Mouse (Mus musculus) frontal cortex, postnatal 25 days (tissue): ENCODE measurements around the gene Arf6.
"Not testable (repeated sequence)": the region's sequence is repeated elsewhere in the genome, so short reads cannot be mapped to it uniquely, and the experiment has no call there.

Experiments used
- DNase-seq, 2 experiments: peaks; one replicate each; pipeline ENCODE4 v3.0.0; 2022; ENCODE audit warnings: low spot score in 2 of 2

Arf6 gene

GRCm38 (mm10) chr12:69371854-69372671 lies at the start of gene Arf6, which contains the start of gene Gm9887:
Gene Arf6 (plus strand): TSS chr12:69372150.
Gene Gm9887 (minus strand): TSS chr12:69372458.
- peak; percentile 96 to 97 for DNase-seq

GRCm38 (mm10) chr12:69331187-69331586 lies 40.8 kb upstream of the Arf6 start:
- no peak for DNase-seq

- DNase-seq: no peak
Measured at GRCm38 (mm10) chr12:69332147-69332546, 39.8 kb upstream of the Arf6 start.

GRCm38 (mm10) chr12:69333547-69333946 lies 38.4 kb upstream of the Arf6 start:
- DNase-seq: no peak

GRCm38 (mm10) chr12:69349928-69350327 lies 22.0 kb upstream of the Arf6 start:
- no peak for DNase-seq

- DNase-seq: no peak
Measured at GRCm38 (mm10) chr12:69351685-69352084, 20.3 kb upstream of the Arf6 start.

GRCm38 (mm10) chr12:69356546-69357299 lies 15.2 kb upstream of the Arf6 start, which contains the start of gene Nemf:
Gene Nemf (minus strand): TSS chr12:69357165.
- DNase-seq: peak; percentile 78 to 79

GRCm38 (mm10) chr12:69357300-69357646 lies 14.7 kb upstream of the Arf6 start:
- DNase-seq: peak in 1 of 2 experiments; percentile 23

GRCm38 (mm10) chr12:69360655-69360996 lies 11.3 kb upstream of the Arf6 start:
- DNase-seq: no peak

GRCm38 (mm10) chr12:69360997-69361899 lies 10.7 kb upstream of the Arf6 start:
- DNase-seq: peak; percentile 99 to 100

GRCm38 (mm10) chr12:69361919-69362318 lies 10.0 kb upstream of the Arf6 start:
- no peak for DNase-seq

GRCm38 (mm10) chr12:69362388-69362787 lies 9.6 kb upstream of the Arf6 start:
- DNase-seq: no peak

GRCm38 (mm10) chr12:69363110-69363509 lies 8.8 kb upstream of the Arf6 start:
- not testable (repeated sequence) for DNase-seq

- peak; percentile 33 to 37 for DNase-seq
Measured at GRCm38 (mm10) chr12:69363899-69364762, 7.8 kb upstream of the Arf6 start.

GRCm38 (mm10) chr12:69365757-69366156 lies 6.2 kb upstream of the Arf6 start:
- DNase-seq: no peak

- DNase-seq: no peak
Measured at GRCm38 (mm10) chr12:69366424-69366823, 5.5 kb upstream of the Arf6 start.

GRCm38 (mm10) chr12:69367557-69367956 lies 4.4 kb upstream of the Arf6 start:
- no peak for DNase-seq

- DNase-seq: no peak
Measured at GRCm38 (mm10) chr12:69370936-69371335, 1.0 kb upstream of the Arf6 start.

- no peak for DNase-seq
Measured at GRCm38 (mm10) chr12:69371421-69371853, 513 bp upstream of the Arf6 start.

GRCm38 (mm10) chr12:69372731-69373331 lies 881 bp downstream of the Arf6 start:
- peak; percentile 14 to 15 for DNase-seq
